Mouse (Mus musculus): ENCODE results near the gene Cfap61.

The Cfap61 gene

DNA sequence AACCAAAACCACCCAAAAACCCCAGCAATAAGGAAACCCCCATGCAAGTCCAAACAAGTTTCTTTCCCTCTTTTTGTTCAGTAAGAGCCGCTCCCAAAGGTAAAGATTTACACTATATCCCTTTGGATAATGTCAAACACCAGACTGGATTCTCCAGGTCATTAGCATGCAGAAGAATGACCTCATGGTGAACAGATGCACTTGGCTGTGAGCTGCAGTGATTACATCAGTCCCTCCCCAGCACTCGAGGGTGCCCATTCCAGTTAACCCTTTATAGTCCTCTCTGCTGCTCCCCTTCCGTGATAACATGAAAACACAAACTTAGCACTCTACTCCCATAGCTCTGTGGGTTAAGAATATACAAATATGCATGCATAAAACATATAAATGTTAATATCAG lies 322.5 kb downstream of the Cfap61 start:
- DNase-seq (ENCODE audit: low read depth, low spot score), result no peak

DNA sequence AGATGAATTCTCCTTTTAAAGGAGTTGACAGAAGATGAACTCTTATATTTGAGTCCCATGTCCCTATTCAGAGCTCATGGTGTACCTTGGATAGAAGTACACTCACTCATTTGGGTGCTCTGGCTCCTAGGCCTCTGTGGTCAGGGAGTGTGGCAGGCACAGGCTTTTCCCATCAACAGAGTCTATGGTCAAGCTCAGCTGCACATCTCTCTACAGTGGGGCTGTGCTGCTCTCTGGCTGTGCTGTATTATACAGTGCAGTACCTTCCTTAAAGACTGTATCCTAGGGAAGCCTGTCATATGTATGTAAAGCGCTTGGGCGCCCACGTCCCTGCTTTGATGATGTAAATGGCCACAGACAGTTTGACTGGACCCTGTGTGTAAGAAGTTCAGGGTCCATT lies 323.0 kb downstream of the Cfap61 start:
- no peak for DNase-seq (ENCODE audit: low read depth, low spot score)

DNA sequence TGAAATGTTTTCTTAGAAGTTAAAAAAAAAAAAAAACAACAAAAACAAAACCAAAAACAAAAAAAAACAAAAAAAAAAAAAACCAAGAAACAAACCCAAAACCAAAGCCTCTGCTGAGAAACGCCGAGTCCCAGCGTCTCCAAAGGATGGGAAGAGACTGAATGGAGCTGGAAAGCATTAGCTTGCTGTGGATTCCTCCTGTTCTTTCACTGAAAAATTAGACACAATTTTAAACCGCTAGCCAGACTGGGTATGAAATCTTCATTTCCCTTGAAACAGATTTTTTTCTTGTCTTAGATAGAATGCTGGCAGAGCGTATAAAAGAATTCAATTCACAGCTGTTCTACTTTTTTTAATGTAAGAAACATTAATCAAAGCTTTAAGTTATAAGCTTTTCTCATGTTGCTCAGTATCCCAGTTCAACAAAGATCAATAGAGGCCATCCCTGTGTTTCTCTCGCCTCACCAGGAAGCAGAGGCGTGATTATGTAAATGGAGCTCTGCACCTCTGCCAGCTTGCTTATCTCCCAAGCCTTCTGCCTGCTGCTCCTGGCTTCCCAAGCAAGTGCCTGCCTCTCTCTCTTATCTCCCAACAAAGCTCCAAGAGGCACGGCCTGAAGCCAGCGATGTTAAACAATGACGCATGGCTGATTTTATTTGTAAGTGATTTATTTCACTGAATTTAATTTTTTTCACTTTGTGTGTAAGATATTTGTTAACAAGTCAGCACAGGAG lies 324.3 kb downstream of the Cfap61 start:
- no peak for DNase-seq (ENCODE audit: low read depth, low spot score)

DNA sequence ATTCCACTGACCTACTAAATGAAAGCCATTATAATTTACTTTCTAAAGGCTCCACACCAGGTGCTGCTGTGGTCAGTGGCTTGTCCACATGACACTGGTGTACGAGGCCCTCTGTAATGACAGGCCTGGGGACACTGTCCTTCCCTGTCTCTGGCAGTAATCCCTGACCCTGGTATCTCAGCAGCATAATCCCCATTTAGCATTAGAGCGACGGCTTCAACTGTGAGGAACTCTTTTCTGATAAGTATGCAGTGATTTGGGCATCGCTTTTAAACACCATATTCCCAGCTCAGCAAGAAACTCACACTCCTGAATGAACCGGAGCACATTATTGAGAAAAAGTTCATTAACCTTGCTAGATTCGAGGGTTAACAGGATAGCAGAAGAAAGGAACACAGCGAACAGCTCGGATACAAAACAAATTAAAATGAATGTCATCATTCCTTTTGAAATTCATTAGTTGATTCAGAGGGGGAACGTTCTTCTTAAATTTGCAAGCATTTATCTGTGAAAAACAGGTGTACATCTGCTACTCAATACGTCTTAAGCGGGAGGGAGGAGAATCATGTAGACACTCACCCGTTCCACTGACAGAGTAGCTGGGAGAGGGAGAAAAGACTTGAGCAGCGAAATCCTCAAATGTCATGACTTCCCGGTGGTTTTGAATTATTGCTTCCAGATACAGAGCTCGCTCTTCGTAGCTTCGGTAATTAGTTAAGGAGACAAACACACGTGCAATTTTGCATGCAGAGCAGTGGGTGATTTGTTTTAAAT lies 325.4 kb downstream of the Cfap61 start:
- no peak for DNase-seq (ENCODE audit: low read depth, low spot score)

DNA sequence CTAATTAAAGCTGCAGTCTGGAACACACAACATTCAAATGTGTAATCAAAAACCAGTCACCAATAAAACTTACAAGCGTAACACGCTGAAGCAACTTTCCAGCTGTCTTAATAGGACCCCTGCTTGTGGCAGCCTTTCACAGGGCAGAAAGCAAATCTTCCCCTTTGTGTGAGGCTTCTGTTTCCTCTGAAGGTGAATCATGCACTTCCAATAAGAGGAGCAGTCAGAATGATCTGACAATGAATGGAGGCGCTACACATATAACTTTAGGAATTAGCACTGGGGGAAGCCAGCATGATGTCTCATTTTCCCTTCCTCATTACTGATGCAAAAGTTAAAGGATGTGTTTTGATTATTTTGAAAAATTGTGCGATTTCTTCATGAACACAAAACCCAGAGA lies 326.6 kb downstream of the Cfap61 start:
- no peak for DNase-seq (ENCODE audit: low read depth, low spot score)

DNA sequence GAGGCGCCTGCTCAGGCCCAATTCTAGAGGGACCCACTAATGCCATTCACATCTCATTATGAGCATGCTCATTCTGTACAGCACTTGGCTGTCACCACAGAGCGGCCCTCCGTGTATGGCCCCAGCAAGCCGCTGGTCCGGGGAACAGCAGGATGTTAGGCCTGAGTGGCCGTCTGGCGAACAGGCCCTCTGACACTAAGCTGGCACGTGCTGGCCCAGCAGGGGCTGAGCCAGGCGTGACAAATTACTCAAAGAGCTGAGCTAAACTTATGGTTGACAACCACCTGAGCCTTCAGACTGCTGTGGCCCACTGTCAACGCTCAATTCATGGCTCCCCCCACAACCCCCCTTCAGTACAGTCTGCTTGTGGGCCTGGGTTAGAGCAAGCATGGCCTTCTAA lies 327.6 kb downstream of the Cfap61 start:
- no peak for DNase-seq (ENCODE audit: low read depth, low spot score)

DNA sequence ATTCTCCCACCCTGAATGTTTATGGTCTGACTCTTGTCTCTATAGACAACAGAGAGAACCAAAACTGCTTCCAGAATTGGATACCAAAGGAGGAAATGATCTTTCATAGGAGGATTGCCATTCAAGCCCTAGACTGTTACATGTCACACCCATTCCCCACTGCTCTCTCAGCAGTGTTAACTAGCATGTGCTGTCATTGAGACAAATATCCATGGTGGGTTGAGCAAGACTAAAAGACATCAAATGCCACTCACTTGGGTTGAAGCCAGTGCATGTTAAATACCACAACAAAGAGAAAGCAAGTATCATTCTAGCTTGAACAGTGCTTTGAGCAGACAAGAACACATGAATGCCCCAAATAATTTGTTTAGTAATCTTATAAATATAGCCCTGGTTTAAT lies 328.4 kb downstream of the Cfap61 start:
- no peak for DNase-seq (ENCODE audit: low read depth, low spot score)

All from 3T3-L1 (cell line).